Mouse (Mus musculus) layer of hippocampus, postnatal 10 days (tissue): ENCODE data around the gene Vcan. TPM values are rescaled to one million over a fixed set of nuclear protein-coding genes. Genes with fewer than 3 reads are reported as not detected.

Experiments used
- DNase-seq, 2 experiments: peaks; one replicate each; pipeline ENCODE4 v3.0.0; 2021; ENCODE audit warnings: low spot score in 2 of 2
- total RNA-seq, 2 experiments: library from RNA; stranded (reverse); gene quantifications; 2 replicates each; pipeline ENCODE4 v1.2.3; 2021

Vcan gene
- total RNA-seq, 2 experiments from 2014 or later: 37.3 to 38.7 TPM

DNA sequence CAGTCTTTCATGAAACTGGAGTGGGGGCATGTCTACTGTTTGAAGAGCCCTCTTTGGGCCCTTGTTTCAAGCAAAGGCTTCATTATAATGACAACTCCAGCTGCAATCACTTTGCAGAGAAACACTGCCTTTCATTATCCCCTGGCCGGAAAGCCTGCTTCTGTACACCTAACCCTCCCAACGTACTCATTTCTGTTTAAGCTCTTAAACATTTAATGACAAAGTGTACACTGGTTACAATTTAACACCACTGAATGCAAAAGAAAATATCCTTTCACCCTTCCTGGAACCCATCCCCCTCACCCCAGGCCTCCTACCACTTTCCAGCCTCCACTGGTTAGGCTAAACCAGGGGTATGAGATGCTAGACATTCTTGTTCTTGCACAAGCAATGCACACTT, 15.8 kb downstream of the Vcan start:
- no peak for DNase-seq

GRCm38 (mm10) chr13:89720497-89720896, 21.8 kb downstream of the Vcan start:
- DNase-seq: no peak

GRCm38 (mm10) chr13:89709497-89710201, 32.7 kb downstream of the Vcan start:
- DNase-seq: no peak

- no peak for DNase-seq
Measured at GRCm38 (mm10) chr13:89708151-89708927, 34.0 kb downstream of the Vcan start.

- DNase-seq: no peak
Measured at GRCm38 (mm10) chr13:89702395-89702794, 39.9 kb downstream of the Vcan start.

- no peak for DNase-seq
Measured at GRCm38 (mm10) chr13:89699998-89700555, 42.2 kb downstream of the Vcan start.

- DNase-seq: no peak
Measured at GRCm38 (mm10) chr13:89692597-89692996, 49.7 kb downstream of the Vcan start.

DNA sequence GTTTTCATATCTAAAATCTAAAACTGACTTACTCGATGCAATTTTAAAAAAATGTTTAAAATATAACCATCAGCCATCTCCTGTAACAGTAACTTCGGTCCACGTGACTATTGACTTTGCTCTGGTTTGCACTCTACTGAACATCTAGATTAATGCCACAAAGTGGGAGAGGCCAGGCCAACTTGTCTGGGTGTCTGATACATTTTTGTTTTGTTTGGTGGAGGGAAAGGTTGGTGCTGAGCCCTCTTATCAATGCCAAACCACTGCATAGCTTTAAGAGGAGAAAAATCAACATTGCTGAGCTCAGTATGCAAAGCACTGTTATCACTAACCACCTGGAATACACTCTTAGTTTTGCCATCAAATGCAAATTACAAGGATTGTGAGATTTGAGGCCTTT, 58.8 kb downstream of the Vcan start:
- no peak for DNase-seq

DNA sequence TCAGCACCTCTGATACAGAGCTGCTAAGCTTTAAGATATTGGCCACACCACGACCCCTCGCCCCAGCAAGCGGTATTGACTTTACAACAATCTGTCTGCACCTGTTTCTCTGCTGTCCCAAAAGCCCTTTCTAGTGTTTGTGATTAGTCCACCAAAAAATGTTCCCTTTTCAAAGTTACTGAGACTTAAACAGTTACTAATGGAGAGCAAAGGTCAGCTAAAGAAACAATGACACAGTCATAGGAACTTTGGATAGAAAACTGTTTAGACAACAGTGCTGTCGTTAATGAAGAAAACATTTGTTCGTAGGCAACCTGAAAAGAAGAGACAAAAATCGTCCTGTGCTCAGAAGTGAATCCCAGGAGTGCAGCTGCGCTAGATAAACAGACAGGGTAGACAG, 60.1 kb downstream of the Vcan start:
- DNase-seq: no peak

- DNase-seq: no peak
Measured at GRCm38 (mm10) chr13:89679756-89680155, 62.6 kb downstream of the Vcan start.

DNA sequence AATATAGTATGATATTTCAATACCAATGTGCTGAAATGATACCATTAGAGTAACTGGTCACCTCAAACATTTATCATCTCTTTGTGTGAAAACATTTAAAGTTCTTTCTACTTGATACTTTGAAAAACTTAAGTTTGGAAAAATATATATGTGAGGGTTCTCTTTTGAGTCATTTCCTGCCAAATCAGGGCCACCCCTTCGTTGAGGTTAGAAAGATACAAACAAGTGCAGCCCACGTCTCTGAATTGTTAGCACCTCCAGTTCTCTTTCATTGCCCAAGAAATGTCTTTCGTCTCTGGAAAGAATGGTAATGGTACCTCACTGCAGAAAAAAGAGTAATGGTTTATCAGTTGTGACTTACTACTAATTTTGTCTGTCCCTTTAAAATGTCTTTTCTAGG, 71.8 kb downstream of the Vcan start:
- no peak for DNase-seq

DNA sequence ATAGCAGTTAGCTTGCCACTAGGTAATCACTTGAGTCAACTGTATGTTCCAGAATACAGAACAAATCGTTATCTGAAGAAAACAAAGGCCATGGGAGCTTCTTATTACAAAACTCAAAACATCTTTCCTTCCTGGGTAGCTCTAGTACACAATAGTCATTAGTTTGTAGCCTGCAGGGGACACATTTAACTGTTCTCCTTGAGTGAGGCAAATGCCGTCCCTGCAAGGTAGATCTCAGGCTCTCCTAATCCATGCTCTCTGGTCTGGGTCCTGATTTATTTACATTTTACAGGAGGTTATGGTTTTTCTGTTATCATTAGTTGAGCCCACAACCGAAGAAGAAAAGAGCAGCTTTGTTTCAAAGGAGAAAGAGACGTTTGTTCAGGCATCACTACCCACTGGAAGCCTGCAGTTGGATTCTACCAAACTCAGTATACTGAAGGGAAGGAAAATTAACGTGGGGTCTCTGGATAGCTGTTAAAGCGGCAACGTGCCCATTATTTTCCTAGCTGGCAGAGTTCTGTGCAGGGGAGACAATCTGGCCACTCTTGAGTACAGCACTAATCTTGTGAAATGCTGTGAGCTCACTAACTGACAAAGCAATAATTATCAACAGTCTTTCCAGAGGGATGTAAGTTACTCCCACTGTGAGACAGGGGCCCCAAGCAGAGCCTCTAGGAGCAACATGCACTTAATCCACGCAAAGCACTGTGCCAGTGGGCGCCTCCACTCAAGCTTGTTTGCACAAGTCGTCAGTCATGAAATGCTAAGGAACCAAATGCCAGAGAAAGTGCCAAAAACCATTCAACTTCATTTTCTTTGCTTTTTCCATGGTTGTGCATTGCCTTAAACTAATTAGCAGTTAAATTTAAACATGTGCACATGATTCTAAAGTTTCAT, 73.1 kb downstream of the Vcan start:
- DNase-seq: peak in 1 of 2 experiments; percentile 23

DNA sequence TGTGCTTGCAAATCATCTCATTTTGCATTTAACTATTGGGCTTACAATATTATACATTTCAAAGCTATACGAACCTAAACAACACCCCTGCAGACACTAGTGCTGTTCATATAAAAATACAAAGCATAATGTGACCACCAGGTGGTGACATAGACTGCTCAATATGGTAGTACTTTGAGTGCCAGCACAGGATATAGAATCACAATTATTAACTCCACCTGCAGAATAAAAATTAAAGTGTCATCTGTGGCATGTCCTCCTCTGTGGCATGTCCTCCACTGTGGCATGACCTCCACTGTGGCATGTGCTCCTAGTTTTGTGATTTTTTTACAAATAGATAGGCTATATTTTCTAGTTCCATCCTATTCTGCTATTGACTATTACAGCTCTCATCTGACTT, 74.2 kb downstream of the Vcan start:
- DNase-seq: peak in 1 of 2 experiments; percentile 39

DNA sequence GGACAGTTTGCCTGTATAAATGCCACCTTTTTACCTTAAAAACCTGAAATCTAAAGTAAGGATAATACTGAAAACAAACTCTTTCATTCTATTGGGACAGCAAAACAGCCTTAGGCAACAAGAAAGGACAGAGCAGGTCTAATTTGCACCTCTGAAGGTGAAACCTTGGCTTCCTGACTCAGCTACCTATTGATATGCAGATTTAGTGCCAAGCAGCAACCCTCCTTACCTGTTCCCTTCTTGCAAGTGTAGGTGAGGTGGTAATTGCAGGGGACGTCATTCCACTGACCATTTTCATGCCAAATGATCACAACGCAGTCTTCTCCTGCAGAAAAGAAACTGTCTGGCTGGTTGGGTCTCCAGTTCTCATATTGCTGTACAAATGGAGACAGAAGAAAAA, 80.6 kb downstream of the Vcan start:
- no peak for DNase-seq

DNA sequence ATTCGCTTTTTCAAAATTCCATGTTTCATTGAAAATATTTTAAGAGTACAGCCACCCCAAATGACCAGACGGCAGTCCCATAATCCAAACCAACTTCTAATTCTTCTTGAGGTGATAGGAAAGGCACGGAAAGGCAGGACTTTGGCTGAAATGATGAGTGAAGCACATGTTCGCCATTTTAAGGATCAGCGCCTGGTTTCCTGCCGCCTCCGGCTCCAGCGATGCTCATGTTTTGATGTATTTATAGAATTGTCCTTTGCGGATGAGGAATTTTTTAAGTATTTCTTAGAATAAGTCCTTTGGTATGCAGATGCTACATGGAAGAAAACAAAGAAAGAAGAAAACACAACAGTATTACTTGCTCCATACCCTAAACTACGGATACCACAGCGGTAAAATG, 85.3 kb downstream of the Vcan start:
- DNase-seq: no peak

- no peak for DNase-seq
Measured at GRCm38 (mm10) chr13:89653279-89653678, 89.0 kb downstream of the Vcan start.

DNA sequence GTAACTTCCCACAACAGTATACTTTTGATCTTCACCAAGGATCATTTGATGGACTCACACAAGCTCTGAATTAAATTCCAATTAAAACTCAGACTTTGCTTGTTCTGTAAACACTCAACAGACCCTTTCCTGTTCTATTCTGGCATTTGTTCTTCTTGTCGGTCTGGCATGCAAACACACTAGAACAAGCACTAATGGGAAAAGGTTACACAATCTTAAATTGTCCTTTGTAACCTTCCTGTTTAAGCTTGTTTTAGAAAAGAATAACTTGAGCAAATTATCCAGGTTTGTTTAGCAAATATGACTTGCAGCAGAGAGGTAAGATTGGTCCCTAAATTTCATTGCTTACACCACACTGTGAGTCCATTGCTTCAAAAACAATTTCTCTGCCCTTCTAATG, 89.5 kb downstream of the Vcan start:
- DNase-seq: no peak

- DNase-seq: no peak
Measured at GRCm38 (mm10) chr13:89645589-89645988, 96.7 kb downstream of the Vcan start.

GRCm38 (mm10) chr13:89637012-89637411, 105.3 kb downstream of the Vcan start:
- DNase-seq: no peak

- DNase-seq: peak; percentile 17 to 26
Measured at GRCm38 (mm10) chr13:89634137-89634683, 108.1 kb downstream of the Vcan start.

DNA sequence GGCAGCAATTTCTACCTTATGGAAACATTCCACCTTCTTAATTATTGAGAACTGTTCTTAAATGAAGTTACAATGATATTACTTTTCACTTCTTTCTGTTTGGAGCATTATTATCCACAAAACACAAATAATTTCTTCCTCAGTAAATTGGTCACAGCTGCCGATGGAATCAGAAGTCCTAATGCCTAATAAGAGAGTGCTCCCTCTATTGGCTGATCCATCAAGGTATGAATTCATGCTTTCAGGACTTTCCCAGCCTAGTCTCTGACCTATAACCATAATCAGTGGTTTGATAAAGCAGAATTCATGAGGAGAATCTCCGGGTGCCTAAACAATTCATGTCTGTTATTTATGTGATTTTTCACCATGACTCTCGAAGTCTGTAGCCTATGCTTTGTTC, 123.2 kb downstream of the Vcan start:
- no peak for DNase-seq
